ENCODE assay signal across 8 mouse cellular contexts in genomic region chr10:75059396-75059795, GRCm38 (mm10). TPM values are rescaled to one million over a fixed set of nuclear protein-coding genes. Genes with fewer than 3 reads are reported as not detected.
A peak's percentile ranks its signal among the peaks of the same experiment; 100 is the strongest.
DNase-seq lines count a peak whose midpoint lies in the region; ATAC-seq and TF ChIP-seq lines count a peak whose summit lies in the region.

No protein-coding gene starts in this region.

- H3K4me1 ChIP-seq in embryonic fibroblast, embryonic 13.5 days (ENCODE audit: control insufficient read depth, insufficient read depth, low read length), result peaks cover 9% of the 10 kb centered on the region
- H3K4me1 ChIP-seq in heart, embryonic 15.5 days (replicated peaks), result peaks cover 48% of the 10 kb centered on the region
- peaks cover 75% of the 10 kb centered on the region for H3K4me1 ChIP-seq in liver, embryonic 13.5 days (replicated peaks)

- peak; percentile 89 for DNase-seq in brain, adult 2 months (ENCODE audit: low read depth, low spot score)
- DNase-seq in kidney, postnatal 10 days, result peak; percentile 84
- DNase-seq in liver, embryonic 13.5 days, result peak; percentile 50
- DNase-seq in natural killer cell, adult 2 months (ENCODE audit: low spot score in 2 of 2), result peak; percentile 55 to 74
- DNase-seq in telencephalon, adult 2 months (ENCODE audit: low read depth, low spot score), result peak; percentile 55

- H3K27me3 ChIP-seq in C2C12 (ENCODE audit: control insufficient read depth, insufficient read depth, insufficient read length), result no peaks in the 10 kb centered on the region
- peaks cover 49% of the 10 kb centered on the region for H3K27me3 ChIP-seq in heart, embryonic 15.5 days
- peaks cover 43% of the 10 kb centered on the region for H3K27me3 ChIP-seq in liver, embryonic 13.5 days

- no peak overlapping the region for H3K27ac ChIP-seq in embryonic fibroblast, embryonic 13.5 days (ENCODE audit: insufficient read depth, low read length)
- H3K27ac ChIP-seq in heart, embryonic 15.5 days, result no peak overlapping the region
- H3K27ac ChIP-seq in liver, embryonic 13.5 days, result no peak overlapping the region

- H3K4me3 ChIP-seq in C2C12 (ENCODE audit: insufficient read depth, poor library complexity, severe bottlenecking), result peak overlapping the region; percentile 11
- H3K4me3 ChIP-seq in embryonic fibroblast, embryonic 13.5 days (ENCODE audit: insufficient read depth, low read length), result no peak overlapping the region
- H3K4me3 ChIP-seq in heart, embryonic 15.5 days, result peak overlapping the region; percentile 86
- peak overlapping the region; percentile 69 for H3K4me3 ChIP-seq in liver, embryonic 13.5 days (replicated peaks)

- H3ac ChIP-seq in C2C12 (ENCODE audit: control insufficient read depth, insufficient read length, low read depth), result peak overlapping the region; percentile 18

- ATAC-seq in heart, embryonic 15.5 days (replicated peaks; ENCODE audit: insufficient number of reproducible peaks, insufficient read depth, low FRiP score, low read depth), result no peak
- no peak for ATAC-seq in liver, embryonic 13.5 days (ENCODE audit: low read depth)

- H3K9me3 ChIP-seq in heart, embryonic 15.5 days (replicated peaks), result no peaks in the 10 kb centered on the region
- no peaks in the 10 kb centered on the region for H3K9me3 ChIP-seq in liver, embryonic 13.5 days (replicated peaks)

- TF ChIP-seq POLR2A in embryonic fibroblast, embryonic 13.5 days (IDR thresholded peaks at IDR 0.05; ENCODE audit: low read depth, low read length), result no peak

- H3K79me2 ChIP-seq in C2C12 (ENCODE audit: control insufficient read depth, insufficient read depth), result peaks cover 37% of the 10 kb centered on the region

- TF ChIP-seq CTCF in C2C12 (IDR thresholded peaks at IDR 0.05; ENCODE audit: control insufficient read depth, insufficient read depth, insufficient read length), result peak; percentile 75
- TF ChIP-seq CTCF in embryonic fibroblast, embryonic 13.5 days (IDR thresholded peaks at IDR 0.05; ENCODE audit: borderline replicate concordance, insufficient read depth, low read length), result peak; percentile 75

- H3K4me2 ChIP-seq in heart, embryonic 15.5 days, result peak overlapping the region; percentile 91
- peak overlapping the region; percentile 78 for H3K4me2 ChIP-seq in liver, embryonic 13.5 days

- 2% methylated on average over 11 of the region's 11 CpGs for WGBS in heart, embryonic 15.5 days
- under 1% methylated on average over 11 of the region's 11 CpGs for WGBS in liver, embryonic 13.5 days (ENCODE audit: insufficient replicate concordance)

- no peak overlapping the region for H3K9ac ChIP-seq in heart, embryonic 15.5 days
- no peak overlapping the region for H3K9ac ChIP-seq in liver, embryonic 13.5 days

- H3K36me3 ChIP-seq in C2C12 (ENCODE audit: control insufficient read depth, insufficient read depth), result peaks cover under 1% of the 10 kb centered on the region
- H3K36me3 ChIP-seq in heart, embryonic 15.5 days, result no peaks in the 10 kb centered on the region
- H3K36me3 ChIP-seq in liver, embryonic 13.5 days, result no peaks in the 10 kb centered on the region

- H3K79me3 ChIP-seq in C2C12 (ENCODE audit: low read depth), result peaks cover 31% of the 10 kb centered on the region

TF ChIP-seq in C2C12, 6 proteins besides CTCF, POLR2A, EP300 and RAD21:
- no peak for TF ChIP-seq MYOD1 (IDR thresholded peaks at IDR 0.05; ENCODE audit: control insufficient read depth, insufficient read length, low read depth)
- no peak for TF ChIP-seq MYOG (IDR thresholded peaks at IDR 0.05; ENCODE audit: control insufficient read depth, extremely low read depth, insufficient read length)
- TF ChIP-seq USF1 (IDR thresholded peaks at IDR 0.05; ENCODE audit: low read depth), result no peak
- no peak for TF ChIP-seq CEBPB (IDR thresholded peaks at IDR 0.05; ENCODE audit: low read depth)
- TF ChIP-seq FOSL1 (IDR thresholded peaks at IDR 0.05; ENCODE audit: insufficient read depth, low read length, poor library complexity, severe bottlenecking), result no peak
- no peak for TF ChIP-seq MAX (IDR thresholded peaks at IDR 0.05)

RNA-seq across cellular contexts. Expression of gene Bcr, which starts 1.0 kb away (rescaled TPM):
- 16.1 TPM for polyA plus RNA-seq in C2C12 (2012; fragmentation: generic; extraction: Trizol)
- 15.1 and 21.0 TPM in 2 replicates for polyA plus RNA-seq in embryonic fibroblast, embryonic 13.5 days (2011; ENCODE audit: insufficient read length, low read depth, missing spikeins)
- polyA plus RNA-seq in heart, embryonic 15.5 days (2015; fragmentation: Nextera tagmentation; extraction: Ambion mirVana), result 9.7 and 10.2 TPM in 2 replicates
- polyA plus RNA-seq in liver, embryonic 13.5 days (2015; fragmentation: Nextera tagmentation; extraction: Ambion mirVana), result 1.4 and 1.6 TPM in 2 replicates

RNA-seq across cellular contexts. Expression of gene Rab36, which starts 22.5 kb away (rescaled TPM):
- 0.67 TPM for polyA plus RNA-seq in C2C12 (2012; fragmentation: generic; extraction: Trizol)
- 3.9 and 5.8 TPM in 2 replicates for polyA plus RNA-seq in embryonic fibroblast, embryonic 13.5 days (2011; ENCODE audit: insufficient read length, low read depth, missing spikeins)
- polyA plus RNA-seq in heart, embryonic 15.5 days (2015; fragmentation: Nextera tagmentation; extraction: Ambion mirVana), result 2.2 and 4.1 TPM in 2 replicates
- polyA plus RNA-seq in liver, embryonic 13.5 days (2015; fragmentation: Nextera tagmentation; extraction: Ambion mirVana), result 2.1 and 2.5 TPM in 2 replicates

RNA-seq across cellular contexts. Expression of gene Rsph14, which starts 27.0 kb away (rescaled TPM):
- not detected for polyA plus RNA-seq in C2C12 (2012; fragmentation: generic; extraction: Trizol)
- not detected in 2 replicates for polyA plus RNA-seq in embryonic fibroblast, embryonic 13.5 days (2011; ENCODE audit: insufficient read length, low read depth, missing spikeins)
- polyA plus RNA-seq in heart, embryonic 15.5 days (2015; fragmentation: Nextera tagmentation; extraction: Ambion mirVana), result 0.20 TPM in 1 of 2 replicates, not detected in the other
- polyA plus RNA-seq in liver, embryonic 13.5 days (2015; fragmentation: Nextera tagmentation; extraction: Ambion mirVana), result not detected in 2 replicates
